Mouse (Mus musculus) bone marrow, adult 2 months (tissue): ENCODE measurements around the gene Gm10577.

Experiments used
- CTCF ChIP-seq: fragments of 200-500 bp; IDR thresholded peaks from 2 replicates; pipeline ENCODE4 v1.5.1; 2011; ENCODE audit warnings: low read length, control low read depth; ENCODE audit not compliant: control insufficient read depth, insufficient read depth
- POLR2A ChIP-seq: fragments of 200-500 bp; IDR thresholded peaks from 2 replicates; pipeline ENCODE4 v1.6.1; 2011; ENCODE audit warnings: low read depth, mild to moderate bottlenecking, control low read depth, low read length, borderline replicate concordance; ENCODE audit not compliant: control insufficient read depth

DNA sequence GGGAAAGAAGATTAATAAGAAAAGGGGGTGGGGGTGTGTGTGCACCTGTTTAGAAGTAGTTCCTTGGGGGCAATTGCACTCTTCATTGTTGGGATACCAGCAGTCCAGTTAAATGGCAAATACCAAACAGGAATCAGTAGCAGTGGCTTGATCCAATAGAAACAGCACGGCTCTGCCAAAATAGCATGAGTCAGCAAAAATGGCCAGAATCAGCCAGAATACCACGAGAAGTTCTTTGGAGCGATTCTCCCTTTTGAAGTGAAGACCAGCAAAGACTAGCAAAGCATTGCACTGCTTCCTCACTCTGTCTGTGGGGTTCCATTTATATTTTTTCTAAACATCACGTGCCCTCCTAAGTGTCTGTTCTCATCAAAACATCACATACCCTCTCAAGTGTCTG lies 2.7 kb downstream of the Gm10577 start:
- no peak for TF ChIP-seq CTCF
- no peak for TF ChIP-seq POLR2A
